Mouse (Mus musculus): ENCODE data around the gene Magohb. TPM values are rescaled to one million over a fixed set of nuclear protein-coding genes. Genes with fewer than 3 reads are reported as not detected.
"Not testable (repeated sequence)": the region's sequence is repeated elsewhere in the genome, so short reads cannot be mapped to it uniquely, and the experiment has no call there.

Gene Magohb
- total and polyA plus RNA-seq, 3 experiments, result 1.4 to 10.2 (median 7.6) TPM

DNA sequence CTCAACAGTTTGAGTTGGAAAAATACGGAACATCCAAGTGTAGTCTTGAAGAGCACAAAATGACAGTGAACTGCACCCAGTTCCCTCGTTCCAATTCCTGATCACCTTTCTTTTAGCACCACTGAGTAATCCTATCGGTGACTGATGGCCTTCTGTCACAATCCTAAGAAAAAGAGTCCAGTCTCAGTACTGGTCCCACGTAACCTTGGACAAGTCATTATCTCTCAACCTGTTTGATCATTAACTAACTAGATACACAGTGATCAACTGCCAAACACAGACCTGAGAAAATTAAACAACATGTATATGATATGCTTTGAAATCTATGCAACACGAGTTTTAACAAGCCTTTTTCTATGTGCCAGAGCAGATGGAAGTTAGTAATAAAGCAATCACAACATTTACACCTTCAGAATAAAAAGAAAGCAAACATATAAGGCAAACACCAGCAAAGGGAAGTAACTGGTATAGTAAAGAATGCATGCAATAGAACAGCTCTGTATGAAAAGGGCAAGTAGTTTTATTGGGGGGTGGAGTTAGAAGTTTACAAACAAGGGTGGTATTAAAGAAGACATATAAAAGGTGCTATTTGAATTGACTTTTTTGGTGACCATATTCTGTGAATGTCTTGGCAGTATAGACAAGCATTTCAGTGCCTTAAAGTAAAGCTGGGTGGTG lies 1.5 kb upstream of the Magohb start:
- H3K9ac ChIP-seq (ENCODE audit: low read depth, low read length), result no peak overlapping the region
- no peak overlapping the region for H3K27ac ChIP-seq
- TF ChIP-seq CTCF (IDR thresholded peaks at IDR 0.05), result no peak
- TF ChIP-seq POLR2A (IDR thresholded peaks at IDR 0.05; ENCODE audit: insufficient read depth, low read depth, low read length), result no peak
- TF ChIP-seq EP300 (IDR thresholded peaks at IDR 0.05; ENCODE audit: insufficient read depth, low read depth, low read length), result no peak
- 83% methylated on average over 5 of the region's 5 CpGs for WGBS
- no peaks in the 10 kb centered on the region; the same call in 1 of the 2 replicates for H3K4me1 ChIP-seq (ENCODE audit: control insufficient read depth, insufficient read depth, low read length)
- no peaks in the 10 kb centered on the region for H3K27me3 ChIP-seq (ENCODE audit: control insufficient read depth, insufficient read depth, low read length)
- DNase-seq, result no peak
- H3K4me3 ChIP-seq, result no peak overlapping the region
- H3K79me2 ChIP-seq (replicated peaks; ENCODE audit: control insufficient read depth, insufficient read depth, low read length), result no peaks in the 10 kb centered on the region
- H3K36me3 ChIP-seq (ENCODE audit: control insufficient read depth, insufficient read depth, low read length), result peaks cover 2% of the 10 kb centered on the region; the same call in 1 of the 2 replicates
- intact Hi-C loops (cut with DNase I), result loop anchor here (5.0 kb wide), 1 partner anchor 123 kb away; no protein-coding TSS in a partner anchor

DNA sequence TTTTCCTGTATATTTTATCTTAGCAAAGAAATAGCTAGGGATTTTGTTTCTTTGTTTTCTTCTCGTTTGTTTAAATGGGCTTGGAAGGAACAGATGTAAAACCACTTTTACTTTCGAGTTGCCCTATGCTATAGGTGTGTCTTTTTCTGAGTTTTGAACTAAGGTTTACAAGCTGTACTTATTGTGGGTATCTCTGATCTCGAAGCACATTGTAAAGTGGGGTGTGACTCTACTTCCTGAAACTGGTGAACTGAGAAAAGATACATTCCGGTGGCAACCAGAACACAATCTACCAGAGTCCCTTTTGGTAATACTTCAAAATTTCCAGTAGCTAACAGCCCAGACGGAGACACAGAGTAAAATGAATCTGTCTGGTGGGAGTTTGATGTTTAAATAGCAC lies 872 bp upstream of the Magohb start:
- Histone ChIP-seq H3K9ac (ENCODE audit: low read depth, low read length) (no peak overlapping the region), H3K27me3 (ENCODE audit: control insufficient read depth, insufficient read depth, low read length) (no peaks in the 10 kb centered on the region), H3K4me1 (ENCODE audit: control insufficient read depth, insufficient read depth, low read length) (no peaks in the 10 kb centered on the region; the same call in 1 of the 2 replicates), H3K79me2 (replicated peaks; ENCODE audit: control insufficient read depth, insufficient read depth, low read length) (no peaks in the 10 kb centered on the region), H3K36me3 (ENCODE audit: control insufficient read depth, insufficient read depth, low read length) (peaks cover 2% of the 10 kb centered on the region; the same call in 1 of the 2 replicates), H3K4me3 (peak overlapping the region; percentile 55; the same call in 1 of the 2 replicates), H3K27ac (no peak overlapping the region)
- TF ChIP-seq POLR2A (IDR thresholded peaks at IDR 0.05; ENCODE audit: insufficient read depth, low read depth, low read length) (no peak), CTCF (IDR thresholded peaks at IDR 0.05) (no peak)
- 79% methylated on average over 5 of the region's 5 CpGs for WGBS
- DNase-seq, result no peak
- intact Hi-C loops (cut with DNase I), result loop anchor here (1.0 to 5.0 kb wide), 2 partner anchors 94 to 123 kb away; partner anchors contain the start of gene Ybx3

DNA sequence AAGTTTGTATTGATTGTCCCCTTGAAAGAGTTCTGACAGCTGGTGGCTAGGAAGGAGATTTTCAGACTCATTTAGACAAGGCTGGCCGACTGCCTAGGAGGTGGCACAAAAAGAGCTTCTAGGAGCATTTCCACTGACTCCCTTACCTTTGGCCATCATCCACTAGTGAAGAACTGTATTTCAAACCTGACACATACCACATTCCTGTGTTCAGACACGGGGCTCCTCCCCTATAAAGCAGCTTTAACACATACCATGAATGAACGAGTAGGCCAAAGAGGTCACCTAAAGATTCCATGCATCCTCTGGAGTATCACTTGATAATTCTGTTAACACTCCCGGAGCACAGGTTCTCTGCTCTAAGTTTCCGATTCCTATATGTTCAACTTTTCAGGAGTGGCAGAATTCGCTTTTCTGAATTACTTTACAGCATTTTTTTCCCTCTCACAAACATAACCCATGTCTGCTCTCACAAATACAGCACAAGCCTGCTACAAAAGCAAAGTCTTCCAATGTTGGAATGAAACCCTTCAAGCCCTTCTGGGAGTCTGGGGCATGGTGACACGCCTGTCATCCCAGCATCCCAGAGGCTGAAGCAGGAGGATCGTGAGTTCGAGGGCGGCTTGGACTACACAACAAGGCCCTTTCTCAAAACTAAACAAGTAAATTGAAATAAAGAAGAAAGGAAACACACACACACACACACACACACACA lies 611 bp downstream of the Magohb start:
- TF ChIP-seq EP300 (IDR thresholded peaks at IDR 0.05; ENCODE audit: insufficient read depth, low read depth, low read length) (no peak), CTCF (IDR thresholded peaks at IDR 0.05) (no peak), POLR2A (IDR thresholded peaks at IDR 0.05; ENCODE audit: insufficient read depth, low read depth, low read length) (no peak)
- intact Hi-C loops (cut with DNase I), result loop anchor here (5.0 kb wide), 1 partner anchor 125 kb away; no protein-coding TSS in a partner anchor
- Histone ChIP-seq H3K4me3 (peak overlapping the region; percentile 55), H3K27me3 (ENCODE audit: control insufficient read depth, insufficient read depth, low read length) (no peaks in the 10 kb centered on the region), H3K27ac (peak overlapping the region; percentile 66), H3K36me3 (ENCODE audit: control insufficient read depth, insufficient read depth, low read length) (peaks cover 2% of the 10 kb centered on the region), H3K79me2 (replicated peaks; ENCODE audit: control insufficient read depth, insufficient read depth, low read length) (no peaks in the 10 kb centered on the region), H3K4me1 (ENCODE audit: control insufficient read depth, insufficient read depth, low read length) (no peaks in the 10 kb centered on the region; the same call in 1 of the 2 replicates), H3K9ac (ENCODE audit: low read depth, low read length) (peak overlapping the region; percentile 92)
- WGBS, result 11% methylated on average over 10 of the region's 10 CpGs
- no peak for DNase-seq

DNA sequence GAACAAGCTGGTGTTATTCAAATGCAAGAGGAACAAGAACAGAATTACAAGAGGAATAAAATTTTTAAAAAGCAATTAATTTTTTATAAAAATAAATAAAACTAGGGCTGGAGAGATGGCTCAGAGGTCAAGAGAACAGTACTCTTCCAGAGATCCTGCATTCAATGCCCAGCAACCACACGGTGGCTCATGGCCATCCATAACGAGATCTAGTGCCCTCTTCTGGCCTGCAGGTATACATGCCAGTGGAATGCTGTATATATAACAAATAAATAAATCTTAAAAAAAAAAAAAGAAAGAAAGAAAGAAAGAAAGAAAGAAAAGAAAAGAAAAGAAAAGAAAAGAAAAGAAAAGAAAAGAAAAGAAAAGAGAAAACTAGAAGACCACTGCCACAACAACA lies 2.6 kb downstream of the Magohb start:
- peak in 1 of 2 experiments; percentile 6 for DNase-seq
- H3K79me2 ChIP-seq (replicated peaks; ENCODE audit: control insufficient read depth, insufficient read depth, low read length), result no peaks in the 10 kb centered on the region
- TF ChIP-seq POLR2A (IDR thresholded peaks at IDR 0.05; ENCODE audit: insufficient read depth, low read depth, low read length) (no peak), EP300 (IDR thresholded peaks at IDR 0.05; ENCODE audit: insufficient read depth, low read depth, low read length) (no peak), CTCF (IDR thresholded peaks at IDR 0.05) (peak; percentile 62)
- WGBS, result 7% methylated on average over 2 of the region's 2 CpGs
- H3K4me1 ChIP-seq (ENCODE audit: control insufficient read depth, insufficient read depth, low read length), result no peaks in the 10 kb centered on the region; the same call in 1 of the 2 replicates
- H3K4me3 ChIP-seq, result no peak overlapping the region
- intact Hi-C loops (cut with DNase I), result loop anchor here (5.0 kb wide), 1 partner anchor 127 kb away; no protein-coding TSS in a partner anchor
- peaks cover 2% of the 10 kb centered on the region for H3K36me3 ChIP-seq (ENCODE audit: control insufficient read depth, insufficient read depth, low read length)
- no peaks in the 10 kb centered on the region for H3K27me3 ChIP-seq (ENCODE audit: control insufficient read depth, insufficient read depth, low read length)
- no peak overlapping the region for H3K9ac ChIP-seq (ENCODE audit: low read depth, low read length)
- H3K27ac ChIP-seq, result no peak overlapping the region

DNA sequence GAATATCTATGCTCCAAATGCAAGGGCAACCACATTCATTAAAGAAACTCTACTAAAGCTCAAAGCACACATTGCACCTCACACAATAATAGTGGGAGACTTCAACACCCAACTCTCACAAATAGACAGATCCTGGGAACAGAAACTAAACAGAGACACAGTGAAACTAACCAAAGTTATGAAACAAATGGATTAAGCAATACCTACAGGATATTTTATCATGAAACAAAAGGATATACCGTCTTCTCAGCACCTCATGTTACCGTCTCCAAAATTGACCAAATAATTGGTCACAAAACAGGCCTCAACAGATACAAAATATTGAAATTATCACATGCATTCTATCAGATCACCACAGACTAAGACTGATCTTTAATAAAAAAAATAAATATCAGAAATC lies 14.9 kb downstream of the Magohb start:
- H3K27me3 ChIP-seq (ENCODE audit: control insufficient read depth, insufficient read depth, low read length); intact Hi-C loops (cut with DNase I); H3K9ac ChIP-seq (ENCODE audit: low read depth, low read length); H3K4me1 ChIP-seq (ENCODE audit: control insufficient read depth, insufficient read depth, low read length); H3K36me3 ChIP-seq (ENCODE audit: control insufficient read depth, insufficient read depth, low read length); H3K4me3 ChIP-seq; H3K79me2 ChIP-seq (replicated peaks; ENCODE audit: control insufficient read depth, insufficient read depth, low read length); DNase-seq; H3K27ac ChIP-seq: not testable (repeated sequence)
- WGBS, result 91% methylated on average over 2 of the region's 2 CpGs

DNA sequence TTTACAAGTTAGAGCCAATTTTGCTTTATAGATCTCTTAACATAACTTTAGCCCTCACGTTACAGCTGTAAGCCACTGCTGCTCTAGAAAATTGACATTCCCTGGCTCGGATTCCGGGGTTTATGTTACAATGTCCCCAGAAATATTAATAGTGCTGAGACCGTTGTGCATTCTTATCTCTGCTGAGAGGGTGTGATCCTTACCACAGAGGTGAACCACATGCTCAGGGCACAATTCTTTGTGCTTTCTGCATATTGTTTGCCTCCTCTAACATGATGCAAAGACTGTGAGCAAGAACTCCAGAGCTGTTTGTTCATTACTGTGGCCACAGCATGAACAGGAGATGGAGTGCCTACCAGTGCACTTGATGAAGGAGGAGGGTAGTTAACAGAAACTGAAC lies 16.4 kb downstream of the Magohb start:
- Histone ChIP-seq H3K27me3 (ENCODE audit: control insufficient read depth, insufficient read depth, low read length) (no peaks in the 10 kb centered on the region), H3K79me2 (replicated peaks; ENCODE audit: control insufficient read depth, insufficient read depth, low read length) (no peaks in the 10 kb centered on the region), H3K27ac (no peak overlapping the region), H3K4me3 (no peak overlapping the region), H3K36me3 (ENCODE audit: control insufficient read depth, insufficient read depth, low read length) (no peaks in the 10 kb centered on the region), H3K9ac (ENCODE audit: low read depth, low read length) (no peak overlapping the region), H3K4me1 (ENCODE audit: control insufficient read depth, insufficient read depth, low read length) (no peaks in the 10 kb centered on the region)
- intact Hi-C loops (cut with DNase I), result no loop called here
- no peak for TF ChIP-seq CTCF (IDR thresholded peaks at IDR 0.05)
- TF ChIP-seq POLR2A (IDR thresholded peaks at IDR 0.05; ENCODE audit: insufficient read depth, low read depth, low read length), result no peak
- TF ChIP-seq EP300 (IDR thresholded peaks at IDR 0.05; ENCODE audit: insufficient read depth, low read depth, low read length), result no peak
- 71% methylated on average over 4 of the region's 4 CpGs for WGBS
- DNase-seq, result no peak

All from heart, adult 2 months (tissue).